Mouse (Mus musculus): ENCODE data around the gene Klhdc8b.

Klhdc8b gene

GRCm38 (mm10) chr9:108480813-108481519, 19.6 kb upstream of the Klhdc8b start:
- no peak for DNase-seq

DNA sequence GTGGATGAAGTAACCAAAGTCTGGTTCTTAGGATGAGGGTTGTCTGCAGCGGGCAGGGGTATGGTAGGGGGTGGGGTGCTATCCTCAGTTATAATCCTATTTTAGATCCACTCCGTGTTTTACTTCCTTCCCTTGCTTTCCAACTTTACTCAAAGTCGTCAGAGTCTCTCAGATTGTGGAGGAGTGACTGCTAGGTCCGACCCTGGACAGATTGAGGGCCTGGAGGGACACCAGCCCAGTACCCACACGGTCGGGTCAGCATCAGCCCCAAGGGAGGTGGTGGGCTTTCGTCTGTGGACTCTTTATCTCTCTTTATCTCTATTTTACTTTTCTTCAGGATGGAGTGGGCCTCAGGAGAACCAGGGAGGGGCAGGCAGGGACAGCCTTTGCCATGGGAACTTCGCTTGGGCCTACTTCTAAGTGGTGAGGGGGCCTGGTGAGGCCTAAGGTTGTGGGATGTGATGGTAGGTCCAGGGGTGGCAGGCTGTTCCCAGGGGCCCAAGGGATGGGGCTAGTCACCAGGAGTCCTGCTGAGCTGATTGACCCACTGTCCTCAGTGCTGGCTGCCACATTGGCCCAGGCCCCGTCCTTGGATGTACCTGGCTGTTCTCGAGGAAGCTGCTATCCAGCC, 18.5 kb upstream of the Klhdc8b start, which contains the start of gene Lamb2:
Gene Lamb2, plus strand, starts transcription at position 16 of the 631 bp plus-strand sequence.
- DNase-seq = no peak

- no peak for DNase-seq
These were observed 17.9 kb upstream of the Klhdc8b start for GRCm38 (mm10) chr9:108479241-108479640.

GRCm38 (mm10) chr9:108478638-108479156, 17.3 kb upstream of the Klhdc8b start:
- DNase-seq = no peak

DNA sequence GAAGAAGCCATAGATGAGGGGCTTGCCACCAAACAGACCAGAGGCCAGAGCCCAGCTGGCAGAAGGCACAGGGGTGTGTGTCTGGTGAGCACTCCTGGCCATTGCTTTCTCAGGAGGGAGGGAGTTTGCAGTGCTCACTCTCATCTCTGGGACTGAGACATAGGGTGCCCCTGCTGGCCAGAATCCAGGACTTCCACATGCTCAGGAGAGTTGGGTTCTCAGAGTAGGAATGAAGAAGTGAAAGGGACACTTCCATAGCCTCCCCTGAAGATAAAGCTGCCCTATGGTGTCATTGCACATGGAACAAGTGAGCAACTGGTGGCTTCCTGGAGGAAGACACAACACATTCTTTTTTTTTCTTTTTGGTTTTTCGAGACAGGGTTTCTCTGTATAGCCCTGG, 13.1 kb upstream of the Klhdc8b start:
- no peak for DNase-seq

GRCm38 (mm10) chr9:108469845-108470244, 8.5 kb upstream of the Klhdc8b start:
- DNase-seq = no peak

DNA sequence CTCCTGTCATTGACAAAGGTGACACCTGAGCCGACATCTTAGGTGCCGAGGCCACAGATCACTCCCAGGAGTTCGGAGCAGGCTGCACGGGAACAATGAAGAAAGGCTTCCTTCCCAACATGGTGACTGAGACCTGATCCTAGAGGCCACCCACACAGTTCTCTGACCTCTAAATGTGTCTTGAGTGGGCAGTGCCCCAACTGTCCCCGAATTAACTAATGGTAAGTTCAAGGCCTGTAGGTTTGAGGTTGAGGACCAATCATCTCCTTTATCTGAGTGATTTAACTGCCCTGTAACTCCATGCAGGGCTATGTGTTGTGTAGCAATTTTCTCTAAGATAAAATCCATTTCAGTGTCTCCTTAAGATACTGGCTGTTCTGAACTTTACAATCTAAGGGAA, 8.0 kb upstream of the Klhdc8b start:
- DNase-seq = no peak

DNA sequence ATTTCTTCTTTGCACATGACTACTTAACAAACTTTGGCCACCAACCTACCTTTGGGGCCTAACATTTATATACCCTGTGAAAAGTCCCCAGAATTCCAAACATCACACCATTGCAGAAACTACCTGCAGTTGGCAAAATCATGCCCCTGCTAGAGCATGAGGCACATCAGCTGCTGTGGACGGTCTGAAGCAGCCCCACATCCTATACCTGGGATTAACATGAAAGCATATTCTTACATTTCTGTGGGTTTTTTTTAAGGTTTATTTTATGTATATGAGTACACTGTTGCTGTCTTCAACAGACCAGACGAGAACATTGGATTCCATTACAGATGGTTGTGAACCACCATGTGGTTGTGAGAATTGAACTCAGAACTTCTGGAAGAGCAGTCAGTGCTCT, 4.8 kb upstream of the Klhdc8b start:
- DNase-seq = no peak

- DNase-seq = no peak
These were observed 2.3 kb upstream of the Klhdc8b start for GRCm38 (mm10) chr9:108463713-108464112.

GRCm38 (mm10) chr9:108462192-108462591, 811 bp upstream of the Klhdc8b start:
- DNase-seq = no peak

GRCm38 (mm10) chr9:108461675-108462074, 294 bp upstream of the Klhdc8b start:
- no peak for DNase-seq

GRCm38 (mm10) chr9:108460319-108461178, 832 bp downstream of the Klhdc8b start, which contains the start of gene Ccdc71:
Ccdc71 (plus strand) TSS chr9:108460527.
- peak; percentile 87 to 89 for DNase-seq

DNA sequence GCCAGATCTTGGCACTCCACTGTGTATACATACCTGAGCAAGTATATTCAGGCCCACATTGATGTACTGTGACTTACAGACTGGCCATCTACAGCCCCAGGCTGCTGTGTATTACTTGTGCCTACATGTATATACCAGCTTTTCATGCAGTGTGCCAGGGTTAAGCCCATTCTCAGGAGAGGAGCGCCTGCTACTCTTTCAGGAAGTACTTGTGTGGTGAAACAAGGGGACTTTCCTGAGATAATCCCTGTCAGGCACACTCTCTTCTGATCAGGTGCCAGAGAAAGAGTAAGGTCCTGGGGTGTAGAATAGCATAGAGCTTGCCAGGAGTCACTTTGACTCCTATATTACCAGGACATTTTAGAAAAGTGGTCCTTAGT, 1.5 kb downstream of the Klhdc8b start:
- DNase-seq = no peak

GRCm38 (mm10) chr9:108456953-108457352, 4.4 kb downstream of the Klhdc8b start:
- no peak for DNase-seq

DNA sequence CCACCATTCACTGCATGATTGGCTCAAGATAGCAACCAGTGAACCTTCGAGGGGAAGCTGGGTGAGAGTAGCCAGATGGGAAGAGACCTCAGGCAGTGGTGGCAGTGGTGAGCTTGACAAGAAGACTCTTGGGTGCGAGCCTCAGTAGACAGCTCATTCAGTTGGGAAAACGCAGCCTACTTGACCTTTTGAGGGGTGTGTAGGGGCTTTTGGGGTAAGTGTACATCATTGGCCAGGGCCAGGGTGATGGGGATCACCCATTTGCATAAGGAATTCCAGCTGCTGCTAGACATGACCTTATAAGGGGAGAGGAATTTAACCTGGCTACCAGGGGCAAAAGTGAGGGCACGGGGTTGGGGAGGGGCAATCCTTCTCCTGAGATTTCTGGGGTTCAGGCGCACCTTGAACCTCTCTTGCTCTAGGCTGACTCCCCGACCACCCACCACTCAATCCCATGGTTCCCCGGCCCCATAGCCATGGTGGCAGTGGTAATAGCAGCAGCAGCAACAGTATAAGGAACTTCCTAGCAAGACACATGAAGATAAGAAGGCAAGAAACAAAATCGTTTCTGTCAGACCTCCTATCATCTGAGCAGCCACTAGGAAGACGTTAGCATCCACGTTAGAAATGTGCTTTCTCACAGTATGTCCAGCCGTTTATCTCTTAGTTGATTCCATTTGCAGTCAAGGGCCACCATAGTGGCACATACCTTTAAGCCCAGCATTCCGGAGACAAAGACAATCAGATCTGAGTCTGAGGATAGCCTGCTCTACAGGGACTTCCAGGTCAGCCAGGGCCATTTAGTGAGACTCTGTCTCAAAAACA, 5.4 kb downstream of the Klhdc8b start:
- DNase-seq = no peak

- no peak for DNase-seq
These were observed 7.0 kb downstream of the Klhdc8b start for GRCm38 (mm10) chr9:108454429-108454828.

- DNase-seq = no peak
These were observed 7.9 kb downstream of the Klhdc8b start for GRCm38 (mm10) chr9:108453458-108453857.

- no peak for DNase-seq
These were observed 8.5 kb downstream of the Klhdc8b start for GRCm38 (mm10) chr9:108452911-108453310.

DNA sequence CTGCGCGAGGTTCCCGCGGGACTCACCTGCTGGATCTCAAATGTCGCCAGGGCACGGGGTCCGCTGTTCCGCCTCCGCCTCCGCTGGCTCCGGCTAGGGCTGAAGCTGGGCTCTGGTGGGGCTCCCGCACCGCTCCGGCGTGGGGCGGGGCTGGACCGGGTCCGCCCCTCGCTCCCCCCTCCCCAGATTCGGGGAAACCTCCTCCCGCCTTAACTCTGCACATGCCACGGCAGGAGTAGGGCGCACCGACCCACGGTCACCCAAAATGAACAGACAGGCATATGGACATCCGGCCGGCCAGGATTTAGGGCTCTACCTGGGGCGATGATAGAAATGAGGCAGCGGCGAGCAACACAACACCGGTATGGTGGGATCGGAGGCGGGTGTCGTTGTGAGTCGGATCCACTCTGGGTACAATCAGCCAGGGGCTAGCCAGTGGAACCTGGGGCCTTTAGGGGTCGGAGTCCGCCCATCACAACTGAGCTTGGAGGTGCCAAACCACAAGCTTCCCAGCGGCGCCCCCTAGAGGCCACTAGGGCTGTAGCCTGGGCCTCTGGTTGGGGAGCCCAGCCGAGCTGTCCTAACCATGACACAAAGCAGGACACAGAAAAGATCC, 9.0 kb downstream of the Klhdc8b start:
- DNase-seq = peak; percentile 92 to 95

DNA sequence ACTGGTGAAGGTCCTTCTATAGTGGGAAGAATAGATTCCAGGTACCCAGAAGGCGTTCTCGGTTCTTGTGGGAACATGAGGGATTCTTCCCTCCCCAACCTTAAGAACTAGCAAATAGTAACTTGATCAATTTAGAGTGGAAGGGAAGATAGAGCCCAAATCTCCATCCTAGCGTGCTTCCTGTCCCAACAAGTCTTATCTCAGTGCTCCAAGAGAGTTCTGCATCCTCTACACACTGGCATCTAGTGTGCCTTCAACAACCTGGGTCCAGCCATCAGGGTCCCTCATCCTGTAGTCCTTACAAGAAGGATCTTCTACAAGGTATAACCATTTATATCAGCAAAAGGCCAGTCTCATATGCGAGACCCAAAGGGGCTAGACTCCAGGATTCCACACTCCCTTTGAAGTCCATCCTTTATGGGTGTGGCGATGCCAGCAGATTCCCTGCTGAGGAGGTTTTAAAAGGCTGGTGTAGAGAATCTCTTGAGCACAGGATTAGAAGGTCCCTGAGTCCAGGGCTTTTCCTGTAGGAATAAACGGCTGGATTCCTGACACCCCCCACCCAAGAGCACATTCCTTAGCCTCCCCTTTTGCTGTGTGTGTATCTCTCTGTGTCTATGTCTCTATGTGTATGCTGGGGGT, 9.7 kb downstream of the Klhdc8b start:
- no peak for DNase-seq

DNA sequence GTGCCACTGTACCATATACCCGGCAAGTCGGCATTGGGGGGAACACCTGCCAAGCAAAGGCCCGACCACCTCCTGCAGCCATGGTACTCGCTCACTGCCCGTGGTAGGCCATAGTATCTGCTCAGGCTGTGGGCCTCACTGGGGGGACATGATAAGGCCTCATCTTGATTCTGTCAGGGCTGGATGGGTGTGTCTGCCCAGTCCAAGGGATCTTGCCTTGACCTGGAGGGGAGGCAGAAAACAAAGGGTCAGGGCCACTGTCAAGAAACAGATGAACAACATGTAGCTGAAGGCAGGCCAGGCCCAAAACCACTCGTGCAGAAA, 10.2 kb downstream of the Klhdc8b start:
- DNase-seq = no peak
